Mouse (Mus musculus): ENCODE data around the gene Tmem182. TPM values are rescaled to one million over a fixed set of nuclear protein-coding genes. Genes with fewer than 3 reads are reported as not detected.

The Tmem182 gene
- total RNA-seq, 1 experiment from 2014 or later = not detected

- no peak for ATAC-seq (replicated peaks; ENCODE audit: low read depth, poor library complexity, severe bottlenecking)
These were observed 45.9 kb downstream of the Tmem182 start for GRCm38 (mm10) chr1:40851286-40851685.

DNA sequence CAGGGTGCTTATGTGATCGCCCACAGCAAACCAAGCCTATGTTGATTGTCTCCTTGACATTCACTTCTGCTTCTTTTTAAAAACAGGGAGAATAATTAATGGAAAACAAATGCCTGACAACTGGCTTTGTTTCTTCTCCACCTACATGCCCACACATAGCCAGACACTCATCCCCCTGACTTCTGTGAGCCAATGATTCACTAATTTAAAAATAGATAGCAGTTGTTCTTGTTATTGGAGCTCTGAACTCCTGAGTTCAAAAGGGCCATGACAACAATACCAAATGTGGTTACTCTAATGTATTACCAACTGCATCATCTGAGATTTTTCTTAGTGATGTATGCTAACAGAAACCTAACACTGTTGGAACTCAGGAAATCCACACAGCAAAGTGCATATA is 49.9 kb downstream of the Tmem182 start:
- ATAC-seq (replicated peaks; ENCODE audit: low read depth, poor library complexity, severe bottlenecking) = no peak

DNA sequence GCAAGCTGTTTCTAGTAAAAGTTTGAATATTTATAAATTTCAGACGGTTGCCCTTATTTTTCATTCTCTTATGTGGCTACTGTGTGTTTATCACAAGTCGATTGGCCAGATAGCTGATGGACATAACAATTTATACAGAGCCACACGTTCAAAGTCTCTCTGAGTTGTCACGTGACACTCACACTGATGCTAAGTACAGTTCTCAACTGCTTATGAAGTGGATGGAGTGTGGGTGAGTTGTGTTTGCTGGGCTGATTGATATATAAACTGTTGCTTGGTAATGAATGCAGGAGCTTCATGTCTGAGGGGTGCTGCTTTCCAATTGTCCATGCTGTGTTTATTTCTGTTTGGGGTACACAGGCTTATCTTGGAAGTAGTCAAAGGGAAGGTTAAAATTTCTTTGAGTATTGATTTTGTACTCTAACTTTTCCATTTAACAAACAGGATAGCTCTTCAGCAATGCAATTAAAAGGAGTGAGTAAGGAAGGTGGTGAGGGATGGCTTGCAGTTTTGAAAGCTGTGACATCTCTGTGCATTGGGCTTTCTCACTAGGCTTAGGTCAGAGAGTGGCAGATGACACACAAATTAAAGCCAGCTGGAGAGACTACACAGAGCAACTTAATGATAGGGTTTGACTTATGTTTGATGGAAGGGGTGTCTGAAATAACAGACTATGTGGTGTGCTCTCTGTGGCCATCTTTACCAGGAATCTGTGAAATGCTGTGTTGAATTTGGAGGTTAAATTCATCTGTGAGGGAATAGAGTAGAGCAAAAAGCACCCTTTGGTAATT is 51.6 kb downstream of the Tmem182 start:
- no peak for ATAC-seq (replicated peaks; ENCODE audit: low read depth, poor library complexity, severe bottlenecking)

- 0 out of 2 replicates have a peak, but pooled peaks have one; percentile 15 for ATAC-seq (replicated peaks; ENCODE audit: low read depth, poor library complexity, severe bottlenecking)
These were observed 59.6 kb downstream of the Tmem182 start for GRCm38 (mm10) chr1:40865043-40865442.

DNA sequence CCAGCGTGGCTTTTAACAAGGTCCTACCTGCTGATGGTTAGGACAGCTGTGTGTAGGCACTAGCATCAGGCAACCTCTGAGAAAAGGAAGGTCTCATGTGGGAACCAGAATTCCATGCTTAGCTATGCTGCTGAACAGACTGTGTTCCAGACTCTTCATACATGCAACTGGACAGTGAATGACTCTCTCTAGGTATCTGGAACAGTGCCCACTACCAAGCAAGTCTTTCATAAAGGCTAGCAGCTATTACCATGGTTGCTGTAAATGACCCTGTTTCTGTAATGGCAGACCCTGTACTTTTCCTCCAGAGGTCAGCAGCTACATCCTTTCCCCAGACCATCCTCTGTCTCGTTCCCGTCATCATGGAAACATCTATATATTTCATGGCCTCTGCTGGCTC is 61.7 kb downstream of the Tmem182 start:
- no peak for ATAC-seq (replicated peaks; ENCODE audit: low read depth, poor library complexity, severe bottlenecking)

GRCm38 (mm10) chr1:40867651-40868050 is 62.2 kb downstream of the Tmem182 start:
- ATAC-seq (replicated peaks; ENCODE audit: low read depth, poor library complexity, severe bottlenecking) = no peak

- no peak for ATAC-seq (replicated peaks; ENCODE audit: low read depth, poor library complexity, severe bottlenecking)
These were observed 68.5 kb downstream of the Tmem182 start for GRCm38 (mm10) chr1:40873760-40874455.

DNA sequence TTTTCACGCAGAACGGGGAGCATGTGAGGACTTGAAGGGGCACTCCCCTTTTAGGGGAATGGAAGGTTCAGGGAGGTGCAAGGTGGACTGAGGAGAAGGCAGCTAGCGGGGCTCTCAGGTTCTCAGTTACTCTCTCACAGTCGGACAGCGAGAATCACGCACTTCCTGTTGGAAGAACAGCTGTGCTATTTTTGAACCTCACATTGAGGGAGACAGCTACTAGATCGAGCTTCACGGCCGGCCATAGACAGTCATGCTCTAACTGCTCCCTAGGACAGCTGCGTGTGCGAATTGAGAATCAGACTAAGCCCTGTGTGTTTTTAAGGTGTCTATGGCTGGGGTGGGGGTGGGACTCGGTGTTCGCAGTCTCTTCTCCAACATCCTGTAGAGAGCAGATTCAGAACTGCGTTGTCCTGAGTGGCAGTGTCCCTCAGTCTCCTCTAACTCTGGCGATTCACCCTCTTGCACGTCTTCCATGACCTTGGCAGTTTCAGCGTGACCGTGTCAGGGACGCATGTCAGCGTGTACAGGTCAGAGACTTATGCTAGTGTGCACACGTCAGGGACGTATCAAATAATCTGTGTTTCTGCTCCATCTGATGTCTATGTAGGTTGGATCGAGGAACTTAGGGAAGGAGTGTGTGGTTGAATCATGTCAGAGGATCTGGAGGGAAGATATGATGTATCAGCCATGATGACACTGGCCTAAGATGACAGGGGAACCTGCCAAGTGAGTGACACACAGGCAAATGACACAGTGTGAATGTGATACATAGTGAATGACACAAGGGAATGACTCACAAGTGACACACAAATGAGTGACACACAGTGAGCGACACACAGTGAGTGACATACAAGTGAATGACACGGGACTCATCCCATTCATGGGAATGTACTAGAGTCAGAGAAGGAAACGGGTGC is 69.3 kb downstream of the Tmem182 start:
- ATAC-seq (replicated peaks; ENCODE audit: low read depth, poor library complexity, severe bottlenecking) = no peak

DNA sequence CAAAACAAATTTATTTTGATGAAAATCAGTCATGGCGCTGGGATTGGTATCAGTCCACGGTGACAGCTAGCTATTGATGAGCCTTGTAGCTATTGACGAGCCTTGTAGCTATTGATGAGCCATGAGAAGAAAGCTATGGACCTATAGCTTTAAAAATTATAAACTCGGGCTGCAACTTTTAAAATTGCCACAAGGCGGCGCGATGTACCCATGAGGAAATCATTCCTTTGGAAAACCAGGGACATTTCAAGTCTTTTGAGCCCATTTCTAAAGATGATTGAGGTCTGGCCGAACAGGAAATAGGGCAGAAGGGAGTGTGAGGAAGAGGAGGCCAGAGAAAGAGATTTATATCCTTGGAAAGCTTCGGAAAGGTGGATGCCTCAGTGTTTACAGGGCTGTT is 73.7 kb downstream of the Tmem182 start:
- no peak for ATAC-seq (replicated peaks; ENCODE audit: low read depth, poor library complexity, severe bottlenecking)

- no peak for ATAC-seq (replicated peaks; ENCODE audit: low read depth, poor library complexity, severe bottlenecking)
These were observed 74.1 kb downstream of the Tmem182 start for GRCm38 (mm10) chr1:40879526-40879925.

DNA sequence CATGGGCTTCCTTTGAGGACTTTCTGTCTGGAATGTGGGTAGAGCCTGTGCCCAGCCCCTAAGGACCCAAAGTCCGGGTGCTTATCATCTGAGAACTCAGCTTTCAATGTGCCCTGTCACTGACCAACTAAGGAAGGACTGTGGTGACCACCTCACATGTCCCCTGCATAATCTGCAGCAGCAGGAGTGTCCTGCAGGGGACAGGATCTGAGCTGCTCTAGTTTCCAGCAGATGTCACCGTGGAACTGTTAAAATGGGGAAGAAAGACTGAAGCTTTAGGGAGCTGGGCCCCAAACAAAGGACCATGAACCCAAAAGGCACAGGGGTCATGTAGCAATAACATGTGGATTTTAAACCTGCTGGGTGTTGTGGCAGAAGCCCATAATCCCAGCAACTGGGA is 75.1 kb downstream of the Tmem182 start:
- ATAC-seq (replicated peaks; ENCODE audit: low read depth, poor library complexity, severe bottlenecking) = no peak

DNA sequence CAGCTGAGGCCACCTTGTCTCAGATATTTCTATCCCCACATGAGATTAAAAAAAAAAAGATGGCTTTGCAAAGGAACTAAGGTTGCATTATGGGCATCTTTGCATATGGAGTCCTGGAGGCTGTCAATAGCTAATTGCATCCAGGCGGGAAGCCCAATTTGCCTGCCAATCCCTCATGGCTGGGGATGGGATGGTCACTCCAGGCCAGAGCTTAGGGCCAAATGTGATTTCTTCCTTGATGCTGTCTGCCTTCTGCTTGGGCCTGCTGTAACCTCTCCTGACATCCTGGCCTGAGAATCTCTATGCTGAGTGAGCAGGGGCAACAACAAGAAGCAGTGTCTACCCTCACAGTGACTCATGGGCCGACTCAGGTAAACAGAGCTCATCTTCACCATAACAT is 78.5 kb downstream of the Tmem182 start:
- ATAC-seq (replicated peaks; ENCODE audit: low read depth, poor library complexity, severe bottlenecking) = no peak

DNA sequence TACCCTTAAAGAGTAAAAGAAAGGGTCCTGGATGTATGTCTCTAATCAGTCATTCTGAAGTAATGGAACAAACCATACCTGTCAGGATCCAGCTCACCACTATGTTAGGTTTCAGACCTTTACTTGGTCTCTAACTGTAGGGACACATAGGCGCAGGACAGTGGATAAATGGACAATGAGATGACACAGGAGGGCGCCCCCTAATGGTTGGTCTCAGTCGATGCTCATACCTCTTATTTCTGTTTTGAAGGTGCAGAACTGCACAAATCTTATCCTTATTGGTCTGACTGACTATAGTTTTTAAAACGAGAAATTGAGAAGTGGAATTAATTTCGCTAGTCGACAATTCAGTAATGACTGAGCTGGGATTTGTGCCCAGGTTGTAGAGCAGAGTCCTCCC is 79.5 kb downstream of the Tmem182 start:
- ATAC-seq (replicated peaks; ENCODE audit: low read depth, poor library complexity, severe bottlenecking) = no peak

DNA sequence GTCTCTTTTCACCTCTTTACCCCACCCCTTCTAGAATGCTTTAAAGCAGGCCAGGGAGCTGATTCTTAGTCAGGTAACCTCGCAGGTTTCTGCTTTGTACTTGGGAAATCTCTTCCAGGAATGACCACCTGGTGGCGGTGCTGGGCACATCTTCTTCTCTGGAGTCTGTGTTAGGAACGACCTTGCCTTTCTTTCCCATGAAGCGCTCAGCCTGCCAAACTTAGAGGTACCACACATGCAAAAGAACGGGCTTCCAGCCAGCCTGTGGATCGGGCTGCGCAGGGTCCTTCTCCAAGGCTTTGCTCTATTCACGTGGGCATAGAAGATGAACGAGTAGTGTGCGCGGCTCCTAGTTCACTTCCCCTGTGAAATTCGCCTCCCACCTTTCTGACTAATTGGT is 82.3 kb downstream of the Tmem182 start:
- ATAC-seq (replicated peaks; ENCODE audit: low read depth, poor library complexity, severe bottlenecking) = 0 out of 2 replicates have a peak, but pooled peaks have one; percentile 47

DNA sequence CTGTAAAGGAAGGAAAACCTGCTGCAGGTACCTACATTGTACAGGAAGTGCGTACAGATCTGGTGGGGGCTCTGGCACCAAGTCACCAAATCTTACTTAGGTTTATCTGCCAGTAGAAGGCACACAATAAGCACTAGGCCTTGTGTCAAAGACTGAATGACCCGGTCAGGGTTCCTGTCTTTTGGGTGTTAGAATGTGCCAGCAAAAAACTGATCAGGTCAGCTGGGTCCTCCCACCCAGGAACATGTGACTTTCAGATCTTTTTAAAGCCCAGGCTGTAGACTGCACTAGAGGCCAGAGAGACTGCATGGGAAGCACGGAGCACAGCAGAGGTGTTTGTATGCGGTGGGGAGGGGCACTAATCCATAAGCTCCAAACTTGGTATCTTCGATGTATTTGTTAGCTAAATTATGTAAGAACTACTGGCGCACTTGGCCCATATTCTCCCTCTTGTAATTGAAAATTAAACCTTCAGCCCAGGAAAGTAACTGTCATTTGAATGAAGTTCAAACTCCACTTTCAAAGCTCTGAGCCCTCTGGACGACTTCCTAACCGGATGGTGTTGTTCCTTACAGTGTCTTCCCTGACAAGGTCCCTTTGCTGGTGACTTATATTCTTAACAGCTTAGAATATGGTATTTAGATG is 83.1 kb downstream of the Tmem182 start:
- no peak for ATAC-seq (replicated peaks; ENCODE audit: low read depth, poor library complexity, severe bottlenecking)

GRCm38 (mm10) chr1:40889617-40890016 is 84.2 kb downstream of the Tmem182 start:
- no peak for ATAC-seq (replicated peaks; ENCODE audit: low read depth, poor library complexity, severe bottlenecking)

DNA sequence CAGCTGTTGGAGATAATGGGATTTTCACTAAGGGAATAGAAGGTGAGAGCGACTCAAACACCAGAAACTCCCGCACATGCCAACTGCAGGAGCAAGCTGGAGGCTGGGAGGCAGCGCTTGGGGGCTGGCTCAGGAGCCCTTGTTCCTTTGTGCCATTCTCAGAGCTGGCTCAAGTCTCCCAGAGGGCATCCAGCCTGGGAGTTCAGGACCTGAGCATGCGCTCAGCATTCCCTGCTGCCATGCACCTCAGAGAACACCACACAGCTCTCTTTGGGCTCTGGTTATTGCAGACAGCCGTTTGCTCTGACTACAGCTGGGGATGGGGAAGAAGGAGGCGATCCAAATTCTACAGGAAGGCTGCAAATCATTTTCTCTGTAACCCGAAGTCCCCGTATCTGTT is 84.8 kb downstream of the Tmem182 start:
- no peak for ATAC-seq (replicated peaks; ENCODE audit: low read depth, poor library complexity, severe bottlenecking)

GRCm38 (mm10) chr1:40903712-40904111 is 98.3 kb downstream of the Tmem182 start:
- no peak for ATAC-seq (replicated peaks; ENCODE audit: low read depth, poor library complexity, severe bottlenecking)

Data from common myeloid progenitor, adult 5-6 weeks (primary cell).